Mouse (Mus musculus): Measurements from ENCODE around the gene Ankrd28. TPM values are rescaled to one million over a fixed set of nuclear protein-coding genes. Genes with fewer than 3 reads are reported as not detected.
"Not testable (repeated sequence)": the region's sequence is repeated elsewhere in the genome, so short reads cannot be mapped to it uniquely, and the experiment has no call there.

Gene Ankrd28
- total RNA-seq (2017), result 102 and 121 TPM in 2 replicates

DNA sequence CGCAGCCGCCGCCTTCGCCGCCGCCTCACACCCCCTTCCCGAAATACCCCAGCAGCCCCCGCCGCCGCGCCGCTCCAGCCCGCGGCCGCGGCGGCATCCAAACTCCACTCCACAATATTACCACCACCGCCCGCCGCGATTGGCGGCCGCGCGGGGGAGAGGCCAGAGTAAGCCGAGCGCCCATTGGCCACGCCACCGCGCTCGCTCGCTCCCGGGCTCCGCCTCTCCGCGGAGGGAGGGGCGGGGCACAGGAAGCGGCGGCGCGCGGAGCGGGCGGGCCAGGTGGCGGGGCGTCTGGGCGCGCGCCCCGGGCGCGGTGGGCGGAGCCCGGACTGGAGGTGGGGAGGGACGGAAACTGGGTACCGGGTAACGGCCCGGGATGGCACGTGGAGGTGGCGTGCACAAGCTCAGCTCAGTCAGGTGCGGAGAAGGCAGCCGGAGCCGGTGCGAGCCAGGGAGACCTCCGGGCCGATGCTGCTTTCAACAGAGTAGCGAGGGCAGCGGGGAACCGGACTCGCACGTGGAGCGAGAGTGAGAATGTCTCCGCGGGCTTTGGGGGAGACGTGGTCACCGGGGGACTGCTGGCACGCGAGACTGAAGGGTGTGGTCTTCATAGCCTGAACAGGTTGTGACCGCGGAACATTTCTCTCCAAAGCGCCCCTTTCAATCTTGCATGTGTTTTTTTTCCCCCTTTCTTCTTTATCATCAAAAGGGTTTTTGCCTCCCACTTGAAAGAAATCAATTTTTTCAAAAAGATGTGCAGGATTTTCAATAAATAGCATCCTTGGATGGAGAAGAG is at the start of gene Ankrd28:
Gene Ankrd28 (minus strand): TSS at position 81 of the 799 bp plus-strand sequence.
- ATAC-seq (replicated peaks; ENCODE audit: low read depth, poor library complexity, severe bottlenecking), result peak; percentile 86

DNA sequence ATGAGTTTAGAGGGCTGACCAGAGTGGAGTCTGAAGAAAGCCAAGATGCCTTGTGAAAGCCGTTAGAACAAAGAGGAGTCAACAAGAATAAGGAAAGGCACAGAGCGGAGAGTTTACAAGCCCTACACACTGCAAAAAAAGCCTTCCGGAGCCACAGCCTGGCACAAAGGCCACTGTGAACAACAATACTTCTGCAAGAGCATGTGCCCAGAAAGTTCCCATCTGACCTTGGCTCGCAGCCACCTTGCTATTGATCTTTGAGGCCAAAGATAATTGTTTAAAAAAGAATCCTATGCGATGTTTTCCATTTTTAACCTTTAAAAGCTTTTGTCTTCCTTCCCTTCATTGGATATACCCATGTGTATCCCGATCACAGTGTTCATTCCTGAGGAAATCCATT is 49.0 kb upstream of the Ankrd28 start:
- ATAC-seq (replicated peaks; ENCODE audit: low read depth, poor library complexity, severe bottlenecking), result no peak

DNA sequence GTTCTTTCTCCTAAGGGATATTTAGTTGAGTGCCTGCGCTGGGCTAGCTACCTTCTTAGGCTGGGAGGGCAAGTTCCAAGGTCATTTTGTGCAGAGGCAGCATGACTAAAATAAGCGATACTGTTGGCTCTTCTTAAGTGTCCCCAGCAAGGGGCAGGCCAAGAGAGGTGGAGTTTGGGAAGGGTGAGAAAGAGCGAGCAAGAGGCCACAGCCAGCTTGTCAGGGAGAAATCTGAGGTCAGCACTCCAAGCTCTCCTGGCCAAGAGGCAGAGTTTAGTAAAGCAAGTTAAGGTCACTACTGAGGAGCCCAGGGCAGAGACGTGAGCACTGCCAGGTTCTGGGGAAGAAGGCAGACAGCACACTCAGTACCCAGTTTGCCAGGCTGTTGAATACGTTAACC is 41.7 kb upstream of the Ankrd28 start:
- no peak for ATAC-seq (replicated peaks; ENCODE audit: low read depth, poor library complexity, severe bottlenecking)

DNA sequence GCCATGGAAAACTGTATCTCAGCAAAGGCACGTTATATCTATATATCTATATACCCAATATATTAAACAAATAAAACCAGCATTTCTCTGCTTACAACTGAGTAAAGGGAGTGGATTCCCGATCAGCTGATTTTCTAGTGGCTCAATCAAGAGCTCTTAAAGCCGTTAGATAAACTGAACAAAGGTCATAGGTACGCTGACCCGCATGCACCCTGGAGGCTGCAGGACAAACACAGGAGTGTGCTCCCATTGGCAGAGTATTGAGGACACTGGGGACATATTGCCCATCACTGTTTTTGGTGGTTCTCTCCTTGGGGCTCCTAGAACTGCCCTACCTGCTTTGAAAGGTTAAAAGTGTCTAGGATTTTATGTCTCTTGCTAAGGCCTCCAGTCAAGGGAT is 40.0 kb upstream of the Ankrd28 start:
- ATAC-seq (replicated peaks; ENCODE audit: low read depth, poor library complexity, severe bottlenecking), result no peak

DNA sequence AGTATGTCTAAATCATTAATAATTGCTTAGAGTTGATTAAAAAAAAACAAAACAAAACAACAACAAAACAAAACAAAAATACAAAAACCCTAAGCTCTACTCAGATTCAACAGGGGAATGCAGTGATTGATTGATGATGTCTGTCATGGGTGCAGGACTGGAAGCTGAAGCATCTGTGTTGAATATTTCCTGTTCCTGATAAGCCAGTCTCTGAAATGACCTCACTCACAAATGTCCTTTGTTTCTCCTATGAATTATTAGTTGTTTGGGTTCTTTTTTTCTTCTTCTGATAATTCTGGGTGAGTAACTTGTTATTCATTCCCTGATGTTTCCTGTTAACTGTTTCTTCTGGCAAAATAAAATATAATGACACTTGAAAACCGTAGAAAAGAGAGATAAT is 38.1 kb upstream of the Ankrd28 start:
- no peak for ATAC-seq (replicated peaks; ENCODE audit: low read depth, poor library complexity, severe bottlenecking)

DNA sequence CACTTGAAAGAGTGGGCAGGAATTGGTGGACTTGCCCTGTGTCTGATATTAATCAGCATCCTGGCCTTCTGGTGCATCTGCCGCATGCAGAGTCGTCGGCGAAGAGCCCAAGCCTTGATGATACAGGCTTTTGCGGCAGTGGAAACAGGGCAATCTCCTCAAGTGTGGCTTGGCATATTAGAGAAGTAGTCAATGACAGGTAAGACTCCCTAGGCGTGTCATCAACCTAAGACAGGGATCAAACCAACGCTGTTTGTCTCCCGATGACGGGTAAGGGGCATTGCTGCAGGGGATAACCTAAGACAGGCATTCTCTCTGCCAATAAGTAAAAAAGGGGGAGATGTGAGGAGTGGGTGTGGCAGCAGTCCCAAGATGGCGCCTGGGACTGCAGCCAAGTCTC is 35.9 kb upstream of the Ankrd28 start:
- ATAC-seq (replicated peaks; ENCODE audit: low read depth, poor library complexity, severe bottlenecking), result not testable (repeated sequence)

DNA sequence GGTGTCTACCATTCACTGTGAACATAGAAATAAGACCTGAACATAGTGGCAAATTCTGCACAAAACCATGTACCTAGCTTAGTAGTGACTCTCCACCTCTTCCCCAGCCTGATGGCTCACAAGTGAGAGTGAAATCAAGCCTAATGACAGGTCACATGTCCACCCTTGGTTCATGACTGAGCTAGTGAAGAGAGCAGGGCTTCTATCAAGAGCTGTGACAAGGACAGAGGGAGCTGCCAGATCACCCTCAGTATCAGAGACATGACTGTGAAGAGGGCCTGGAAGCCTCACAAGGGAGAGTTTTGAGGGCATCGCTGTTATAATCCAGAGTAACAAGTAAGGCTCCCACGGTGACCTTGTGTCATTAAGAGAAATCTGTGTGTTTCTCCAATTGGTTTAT is 28.2 kb upstream of the Ankrd28 start:
- no peak for ATAC-seq (replicated peaks; ENCODE audit: low read depth, poor library complexity, severe bottlenecking)

DNA sequence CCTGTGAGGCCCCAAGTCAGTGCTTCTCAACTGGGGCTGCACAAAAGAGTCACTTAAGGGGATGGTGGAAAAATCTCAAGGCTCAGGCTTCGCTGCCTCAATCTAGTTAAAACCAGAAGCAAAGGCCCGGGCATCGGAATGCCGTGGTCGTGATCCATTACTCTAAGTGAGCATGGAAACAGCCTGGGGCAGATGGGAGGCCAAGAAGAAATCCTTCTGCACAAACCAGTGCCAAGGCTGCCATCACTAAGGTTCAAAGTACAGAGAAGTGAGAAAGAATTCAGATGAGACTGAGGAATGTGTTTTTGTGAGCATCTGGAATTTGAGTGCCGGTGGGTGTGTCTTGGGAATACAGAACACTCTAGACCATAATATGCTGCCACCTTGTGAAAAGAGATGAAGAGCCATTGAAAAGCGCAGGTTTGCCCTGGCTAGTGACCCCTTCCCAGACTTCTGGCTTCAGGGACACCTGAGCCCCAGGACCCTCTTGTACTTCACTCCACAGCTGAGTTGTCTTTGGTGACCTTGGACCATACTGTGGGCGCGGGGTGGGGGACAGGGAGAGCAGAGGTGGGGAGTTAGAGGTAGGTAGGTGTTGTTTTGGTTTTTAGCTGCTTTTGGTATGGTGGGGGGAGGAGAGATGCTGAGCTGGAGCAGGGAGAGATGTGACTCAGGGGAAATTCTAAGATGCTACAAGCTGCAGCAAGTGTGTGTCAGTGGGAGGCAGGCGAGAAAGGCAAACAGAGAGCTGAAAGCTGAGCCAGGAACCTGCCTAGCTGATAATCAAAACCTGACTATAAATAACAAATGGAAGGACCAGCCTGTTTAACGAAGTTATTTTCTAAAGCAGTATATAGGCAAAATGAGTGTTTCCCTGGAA is 26.9 kb upstream of the Ankrd28 start:
- ATAC-seq (replicated peaks; ENCODE audit: low read depth, poor library complexity, severe bottlenecking), result no peak

DNA sequence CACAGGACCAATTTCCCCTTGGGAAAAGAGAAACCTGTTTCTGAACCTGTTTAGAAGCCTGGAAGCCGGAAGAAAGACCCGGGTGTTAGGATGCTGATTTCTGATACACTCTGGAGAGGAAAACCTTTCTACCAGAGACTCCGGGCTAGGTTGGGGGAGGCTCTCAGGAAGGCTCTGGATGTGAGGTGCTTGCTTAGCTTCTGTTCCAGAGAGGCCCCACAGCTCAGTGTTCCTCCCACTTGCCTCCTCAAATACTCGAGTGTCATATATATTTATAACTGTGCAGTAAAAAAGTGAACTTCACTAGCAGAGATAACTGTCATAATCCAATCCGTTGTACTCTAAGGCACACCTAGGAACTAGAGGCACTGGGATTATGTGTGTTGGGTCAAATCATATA is 25.6 kb upstream of the Ankrd28 start:
- ATAC-seq (replicated peaks; ENCODE audit: low read depth, poor library complexity, severe bottlenecking), result no peak

DNA sequence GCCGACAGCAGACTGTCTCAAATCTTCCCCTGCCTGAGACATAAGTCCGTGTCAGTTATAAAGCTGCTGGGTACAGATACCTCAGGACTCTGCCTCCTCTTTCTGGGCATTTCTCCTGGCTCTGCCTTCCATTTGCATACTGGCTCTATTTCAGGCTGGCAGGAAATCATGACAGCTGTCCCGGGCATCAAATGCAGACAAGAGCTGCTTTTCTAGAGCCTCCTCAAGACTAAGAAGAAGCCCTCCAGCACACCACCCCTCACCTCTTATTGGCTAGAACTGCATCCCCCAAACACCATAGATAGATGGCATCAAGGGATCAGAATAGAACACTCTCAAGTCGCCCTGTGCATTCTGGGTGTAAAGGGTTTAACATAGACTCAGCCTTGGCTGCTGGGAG is 24.2 kb upstream of the Ankrd28 start:
- no peak for ATAC-seq (replicated peaks; ENCODE audit: low read depth, poor library complexity, severe bottlenecking)

DNA sequence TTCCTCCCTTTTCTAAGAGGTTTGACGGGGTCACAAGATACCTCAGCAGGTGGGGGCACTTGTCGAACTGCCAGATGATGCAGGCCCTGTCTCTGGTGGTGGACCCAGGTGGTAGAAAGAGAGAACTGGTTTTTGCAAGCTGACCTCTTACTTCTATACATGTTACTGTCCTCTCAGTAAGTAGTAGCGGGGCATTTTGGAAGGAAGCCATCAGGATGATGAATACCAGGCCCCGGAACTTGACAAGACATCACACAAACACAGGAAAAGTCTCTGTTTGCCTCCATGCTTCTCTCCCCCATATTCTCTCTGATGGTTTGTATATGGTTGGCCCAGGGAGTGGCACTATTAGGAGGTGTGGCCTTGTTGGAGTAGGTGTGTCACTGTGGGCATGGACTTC is 13.1 kb upstream of the Ankrd28 start:
- no peak for ATAC-seq (replicated peaks; ENCODE audit: low read depth, poor library complexity, severe bottlenecking)

DNA sequence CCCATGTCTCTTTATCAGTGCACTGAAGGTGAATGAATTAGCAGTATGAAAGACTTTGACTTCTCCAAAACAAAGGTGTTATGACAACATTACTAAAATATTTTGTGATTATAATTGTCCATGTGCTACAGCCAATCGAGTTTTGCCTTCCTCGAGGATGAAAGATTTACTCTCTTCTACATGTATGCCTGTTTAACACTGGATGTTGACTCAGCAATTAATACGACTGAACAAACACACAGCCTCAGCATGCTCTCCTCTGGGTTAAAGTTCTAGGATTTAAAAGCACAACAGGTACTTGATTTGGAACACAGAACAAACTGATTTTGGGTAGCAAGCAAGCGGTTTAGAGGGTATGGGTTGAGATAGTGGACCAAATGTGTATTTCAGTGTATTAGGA is 1.6 kb upstream of the Ankrd28 start:
- no peak for ATAC-seq (replicated peaks; ENCODE audit: low read depth, poor library complexity, severe bottlenecking)

DNA sequence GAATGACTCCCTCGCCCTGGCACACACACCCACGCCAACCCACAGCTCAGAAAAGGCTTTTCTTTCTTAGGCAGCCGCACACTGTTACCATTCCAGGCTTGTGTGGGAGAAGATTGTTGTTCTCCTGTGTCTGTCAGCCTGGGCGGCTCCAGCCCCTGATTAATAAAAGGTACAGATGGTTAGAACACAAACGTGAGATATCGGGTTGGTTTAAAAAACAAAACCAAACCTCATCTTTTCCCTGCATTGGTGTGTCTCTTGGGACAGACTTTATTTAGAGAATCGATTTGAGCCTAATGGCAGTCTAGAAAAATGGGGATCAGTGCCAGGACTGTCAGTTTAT is 890 bp upstream of the Ankrd28 start:
- no peak for ATAC-seq (replicated peaks; ENCODE audit: low read depth, poor library complexity, severe bottlenecking)

DNA sequence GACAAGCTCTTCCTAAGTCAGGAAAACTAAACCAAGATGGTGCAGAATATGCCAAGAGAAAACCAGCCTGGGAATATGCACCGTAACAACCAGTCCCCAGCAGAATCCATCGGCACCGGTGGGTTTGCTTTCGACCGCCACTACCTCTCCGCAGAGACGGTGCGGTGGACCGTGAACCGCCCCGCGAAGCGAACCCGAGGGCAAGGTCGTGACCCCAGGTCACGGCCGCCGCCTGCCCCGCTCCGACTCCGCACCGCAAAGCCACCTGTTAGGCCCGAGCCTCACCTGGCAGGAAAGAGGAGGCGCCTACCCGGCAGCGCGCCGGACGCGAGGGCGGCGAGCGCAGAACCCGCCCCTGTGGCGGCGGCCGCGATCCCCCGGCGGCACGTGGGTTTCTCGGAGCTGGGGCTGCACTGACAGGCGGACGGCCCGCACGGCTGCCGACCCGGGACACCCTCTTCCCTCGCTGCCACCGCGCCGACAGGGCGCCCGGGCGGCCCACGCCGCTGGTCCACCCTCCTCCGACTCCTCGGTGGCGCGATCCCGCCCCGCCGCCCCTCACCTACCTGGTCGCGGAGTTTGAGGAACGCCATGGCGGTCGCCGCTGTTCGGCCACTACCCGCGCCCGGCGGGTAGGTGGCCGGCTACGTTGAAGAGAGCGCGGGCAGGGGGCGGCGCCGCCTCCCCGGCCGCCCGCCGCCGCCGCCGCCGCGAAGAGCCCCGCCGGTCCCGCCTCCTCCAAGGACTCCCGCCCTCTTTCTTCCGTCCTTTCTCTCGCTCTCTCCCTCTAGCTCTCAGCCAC is 489 bp downstream of the Ankrd28 start:
- peak; percentile 34 for ATAC-seq (replicated peaks; ENCODE audit: low read depth, poor library complexity, severe bottlenecking)

DNA sequence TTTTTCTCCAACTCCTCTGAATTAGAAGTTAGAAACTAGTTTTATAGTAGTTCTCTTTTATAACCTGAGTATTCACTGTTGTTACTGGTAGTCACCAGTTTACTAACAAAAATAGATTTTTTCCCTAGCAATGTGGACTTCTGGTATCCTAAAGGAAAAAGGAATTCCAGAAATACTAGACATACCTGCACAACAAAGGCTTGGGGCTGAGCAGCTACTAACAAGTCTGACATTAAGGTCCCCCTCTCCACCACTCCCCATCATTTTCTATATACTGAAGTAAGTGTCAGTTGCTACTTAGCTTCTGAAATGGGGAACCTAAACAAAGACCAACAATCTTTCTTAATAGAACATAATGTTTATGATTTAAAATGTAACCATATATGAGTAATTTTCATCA is 3.2 kb downstream of the Ankrd28 start:
- ATAC-seq (replicated peaks; ENCODE audit: low read depth, poor library complexity, severe bottlenecking), result no peak

DNA sequence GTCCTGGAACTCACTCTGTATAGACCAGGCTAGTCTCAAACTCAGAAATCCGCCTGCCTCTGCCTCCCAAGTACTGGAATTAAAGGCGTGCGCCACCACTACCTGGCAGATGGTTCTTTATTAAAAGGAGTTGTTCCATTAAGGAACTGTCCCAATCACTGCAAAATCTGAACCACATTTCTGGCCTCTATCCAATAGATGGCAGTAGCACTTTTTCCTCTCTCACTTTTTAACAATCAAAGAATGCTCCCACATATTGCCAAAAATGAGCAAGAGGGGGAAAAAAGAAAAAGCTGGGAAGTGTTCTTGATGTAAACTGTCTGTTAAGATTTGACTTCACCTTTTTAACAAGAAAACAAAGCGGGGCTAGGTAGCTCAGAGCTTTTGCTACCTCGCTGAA is 20.5 kb downstream of the Ankrd28 start:
- ATAC-seq (replicated peaks; ENCODE audit: low read depth, poor library complexity, severe bottlenecking), result no peak

DNA sequence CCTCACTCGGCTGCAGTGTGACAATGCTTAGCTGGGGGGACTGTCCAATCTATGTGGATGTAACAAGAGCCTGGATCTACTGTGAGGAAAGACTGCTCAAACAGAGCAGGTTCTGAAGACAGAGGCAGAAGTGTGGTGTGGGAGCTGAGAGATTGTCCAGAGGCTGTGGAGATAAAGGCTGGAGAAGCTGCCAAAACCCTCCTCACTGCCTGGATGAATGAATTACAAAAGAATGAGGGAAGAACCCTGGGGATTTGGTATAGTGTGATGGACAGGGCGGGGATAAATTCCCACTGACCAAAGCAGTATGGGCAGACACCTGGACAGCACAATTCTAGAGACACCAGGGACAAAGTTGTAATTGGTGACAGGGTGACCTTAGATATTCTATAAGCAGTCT is 26.7 kb downstream of the Ankrd28 start:
- ATAC-seq (replicated peaks; ENCODE audit: low read depth, poor library complexity, severe bottlenecking), result no peak

DNA sequence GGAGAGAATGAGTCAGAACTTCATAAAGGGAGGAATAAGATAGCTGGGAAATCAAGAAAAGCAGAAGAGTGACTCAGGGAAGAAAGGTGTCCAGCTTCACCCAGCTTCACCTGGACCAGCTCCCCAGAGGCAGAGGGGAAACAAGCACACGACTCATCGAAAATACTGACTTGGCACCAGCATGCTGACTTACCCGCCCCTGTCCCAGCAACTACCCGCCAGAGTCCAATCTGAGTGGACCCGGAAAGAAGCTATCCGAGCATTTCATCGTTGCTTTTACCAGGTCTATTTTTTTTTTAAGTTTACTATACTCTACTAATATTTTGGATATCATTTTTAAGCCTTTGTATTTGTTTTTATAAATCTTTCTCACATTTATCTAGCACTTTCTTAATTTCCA is 29.5 kb downstream of the Ankrd28 start:
- ATAC-seq (replicated peaks; ENCODE audit: low read depth, poor library complexity, severe bottlenecking), result no peak

DNA sequence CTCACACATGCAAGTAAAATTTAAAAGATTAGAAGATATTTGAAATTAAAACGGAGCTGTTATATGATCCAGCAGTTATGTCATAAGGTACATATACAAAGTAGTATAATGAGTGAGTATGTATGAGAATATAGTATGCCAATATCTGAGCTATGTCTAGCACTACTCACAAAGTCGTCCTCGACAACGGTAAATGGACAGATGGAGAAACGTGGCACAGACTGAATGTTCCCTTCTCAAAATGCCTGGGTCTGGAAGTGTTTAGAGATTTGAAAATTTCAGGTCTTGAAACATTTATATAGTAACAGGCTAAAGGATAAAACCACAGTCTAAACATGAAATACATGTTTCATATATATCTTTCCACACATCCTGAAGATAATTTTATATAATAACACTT is 30.0 kb downstream of the Ankrd28 start:
- ATAC-seq (replicated peaks; ENCODE audit: low read depth, poor library complexity, severe bottlenecking), result no peak

DNA sequence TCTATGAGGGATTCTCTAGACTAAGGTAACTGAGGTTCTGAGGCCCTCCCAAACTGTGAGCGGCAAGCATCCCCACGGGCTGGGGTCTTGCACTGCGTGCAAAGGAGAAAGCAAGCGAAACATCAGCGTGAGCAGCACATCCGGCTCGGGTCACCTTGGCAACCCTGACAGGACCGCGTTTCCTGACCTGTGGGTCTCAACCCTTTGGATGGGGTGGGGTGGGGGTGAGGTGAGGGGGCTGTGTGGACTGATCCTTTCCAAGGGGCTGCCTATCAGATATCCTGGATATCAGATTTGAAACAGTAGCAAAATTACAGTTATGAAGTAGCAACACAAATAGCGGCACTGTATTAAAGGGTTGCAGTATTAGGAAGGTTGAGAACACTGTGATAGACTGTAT is 31.5 kb downstream of the Ankrd28 start:
- ATAC-seq (replicated peaks; ENCODE audit: low read depth, poor library complexity, severe bottlenecking), result no peak

DNA sequence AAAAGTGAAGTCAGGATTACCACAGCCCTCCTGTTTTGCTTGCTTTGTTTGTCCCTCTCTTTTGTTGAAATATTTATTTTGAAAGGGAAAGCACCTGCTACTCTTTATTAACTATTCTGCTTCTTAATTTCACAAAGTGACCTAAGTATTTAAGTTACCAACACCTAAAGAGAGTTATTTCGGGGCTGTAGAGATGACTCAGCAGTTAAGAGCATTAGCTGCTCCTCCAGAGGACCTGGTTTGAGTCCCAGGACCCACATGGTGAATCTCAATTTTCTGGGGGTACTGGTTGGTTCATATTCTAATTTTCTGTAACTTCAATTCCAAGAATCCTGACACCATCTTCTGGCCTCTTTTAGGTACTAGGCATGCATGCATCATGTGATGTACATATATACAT is 34.9 kb downstream of the Ankrd28 start:
- ATAC-seq (replicated peaks; ENCODE audit: low read depth, poor library complexity, severe bottlenecking), result no peak
